Mouse (Mus musculus): ENCODE measurements around the gene Ireb2. TPM values are rescaled to one million over a fixed set of nuclear protein-coding genes. Genes with fewer than 3 reads are reported as not detected.

Ireb2 gene
- total RNA-seq (2014; rRNA removed) (38.5 and 58.1 TPM in 2 replicates), polyA plus RNA-seq (2015; fragmentation: Nextera tagmentation; extraction: Ambion mirVana) (16.5 and 18.5 TPM in 2 replicates)

- Histone ChIP-seq H3K4me3 (ENCODE audit: low read depth, low read length) (peak within 1 kb of the TSS; percentile 90), H3K27me3 (ENCODE audit: insufficient read depth, low read length) (no peaks in the 10 kb centered on the region), H3K36me3 (ENCODE audit: insufficient read depth, low read length) (peaks cover 6% of the 10 kb centered on the region), H3K27ac (ENCODE audit: low read depth, low read length) (peak within 1 kb of the TSS; percentile 95), H3K9ac (replicated peaks; ENCODE audit: low read length, poor library complexity, severe bottlenecking) (peak within 1 kb of the TSS; percentile 100), H3K4me2 (ENCODE audit: low read depth, low read length, poor library complexity, severe bottlenecking) (peak within 1 kb of the TSS; percentile 58), H3K9me3 (ENCODE audit: low read length) (no peaks in the 10 kb centered on the region), H3K4me1 (ENCODE audit: insufficient read depth, low read length) (peaks cover 5% of the 10 kb centered on the region; the same call in 1 of the 2 replicates)
- DNase-seq (ENCODE audit: low spot score) (peak; percentile 97), ATAC-seq (ENCODE audit: low FRiP score) (peak; percentile 99)
- WGBS, result under 1% methylated on average over 71 of the region's 72 CpGs
- no peak for TF ChIP-seq CTCF (IDR thresholded peaks at IDR 0.05)
Measured at GRCm38 (mm10) chr9:54863363-54864281, at the start of gene Ireb2. Gene Ireb2, plus strand, starts transcription at chr9:54863789.

GRCm38 (mm10) chr9:54816508-54817201 is 46.9 kb upstream of the Ireb2 start:
- TF ChIP-seq CTCF (IDR thresholded peaks at IDR 0.05), result no peak
- Histone ChIP-seq H3K36me3 (ENCODE audit: insufficient read depth, low read length) (no peaks in the 10 kb centered on the region), H3K27me3 (ENCODE audit: insufficient read depth, low read length) (no peaks in the 10 kb centered on the region), H3K4me1 (ENCODE audit: insufficient read depth, low read length) (no peaks in the 10 kb centered on the region), H3K4me2 (ENCODE audit: low read depth, low read length, poor library complexity, severe bottlenecking) (no peak overlapping the region), H3K27ac (ENCODE audit: low read depth, low read length) (no peak overlapping the region), H3K4me3 (ENCODE audit: low read depth, low read length) (no peak overlapping the region), H3K9ac (replicated peaks; ENCODE audit: low read length, poor library complexity, severe bottlenecking) (no peak overlapping the region), H3K9me3 (ENCODE audit: low read length) (no peaks in the 10 kb centered on the region)
- ATAC-seq (ENCODE audit: low FRiP score), result no peak
- no peak for DNase-seq (ENCODE audit: low spot score)
- WGBS, result 74% methylated on average over 10 of the region's 10 CpGs

GRCm38 (mm10) chr9:54821442-54822100 is 42.0 kb upstream of the Ireb2 start:
- 55% methylated on average over 5 of the region's 5 CpGs for WGBS

GRCm38 (mm10) chr9:54829760-54830159 is 33.8 kb upstream of the Ireb2 start:
- H3K4me3 ChIP-seq (ENCODE audit: low read depth, low read length), result no peak overlapping the region
- H3K36me3 ChIP-seq (ENCODE audit: insufficient read depth, low read length), result no peaks in the 10 kb centered on the region
- H3K27ac ChIP-seq (ENCODE audit: low read depth, low read length), result no peak overlapping the region
- no peak overlapping the region for H3K4me2 ChIP-seq (ENCODE audit: low read depth, low read length, poor library complexity, severe bottlenecking)
- peak; percentile 46 for DNase-seq (ENCODE audit: low spot score)
- ATAC-seq (ENCODE audit: low FRiP score), result no peak
- 34% methylated on average over 2 of the region's 2 CpGs for WGBS
- H3K9ac ChIP-seq (replicated peaks; ENCODE audit: low read length, poor library complexity, severe bottlenecking), result no peak overlapping the region
- H3K9me3 ChIP-seq (ENCODE audit: low read length), result no peaks in the 10 kb centered on the region
- peak; percentile 65 for TF ChIP-seq CTCF (IDR thresholded peaks at IDR 0.05)
- no peaks in the 10 kb centered on the region for H3K27me3 ChIP-seq (ENCODE audit: insufficient read depth, low read length)
- H3K4me1 ChIP-seq (ENCODE audit: insufficient read depth, low read length), result no peaks in the 10 kb centered on the region

More at GRCm38 (mm10) chr9:54821442-54822100, 42.0 kb upstream of the Ireb2 start:
- Histone ChIP-seq H3K4me3 (ENCODE audit: low read depth, low read length) (no peak overlapping the region), H3K36me3 (ENCODE audit: insufficient read depth, low read length) (no peaks in the 10 kb centered on the region), H3K4me2 (ENCODE audit: low read depth, low read length, poor library complexity, severe bottlenecking) (no peak overlapping the region), H3K9me3 (ENCODE audit: low read length) (no peaks in the 10 kb centered on the region), H3K9ac (replicated peaks; ENCODE audit: low read length, poor library complexity, severe bottlenecking) (no peak overlapping the region), H3K27ac (ENCODE audit: low read depth, low read length) (no peak overlapping the region), H3K4me1 (ENCODE audit: insufficient read depth, low read length) (no peaks in the 10 kb centered on the region), H3K27me3 (ENCODE audit: insufficient read depth, low read length) (no peaks in the 10 kb centered on the region)
- ATAC-seq (ENCODE audit: low FRiP score), result no peak
- TF ChIP-seq CTCF (IDR thresholded peaks at IDR 0.05), result peak; percentile 80
- DNase-seq (ENCODE audit: low spot score), result peak; percentile 87

GRCm38 (mm10) chr9:54830624-54831023 is 33.0 kb upstream of the Ireb2 start:
- no peak overlapping the region for H3K9ac ChIP-seq (replicated peaks; ENCODE audit: low read length, poor library complexity, severe bottlenecking)
- peak; percentile 83 for TF ChIP-seq CTCF (IDR thresholded peaks at IDR 0.05)
- no peaks in the 10 kb centered on the region for H3K9me3 ChIP-seq (ENCODE audit: low read length)
- H3K4me2 ChIP-seq (ENCODE audit: low read depth, low read length, poor library complexity, severe bottlenecking), result no peak overlapping the region
- no peaks in the 10 kb centered on the region for H3K27me3 ChIP-seq (ENCODE audit: insufficient read depth, low read length)
- no peaks in the 10 kb centered on the region for H3K4me1 ChIP-seq (ENCODE audit: insufficient read depth, low read length)
- WGBS, result 48% methylated on average over 3 of the region's 3 CpGs
- no peak overlapping the region for H3K4me3 ChIP-seq (ENCODE audit: low read depth, low read length)
- DNase-seq (ENCODE audit: low spot score), result peak; percentile 71
- no peak for ATAC-seq (ENCODE audit: low FRiP score)
- no peaks in the 10 kb centered on the region for H3K36me3 ChIP-seq (ENCODE audit: insufficient read depth, low read length)
- no peak overlapping the region for H3K27ac ChIP-seq (ENCODE audit: low read depth, low read length)
